Mouse (Mus musculus): Measurements from ENCODE around the gene Hist2h3c1.
"Not testable (repeated sequence)": the region's sequence is repeated elsewhere in the genome, so short reads cannot be mapped to it uniquely, and the experiment has no call there.

Hist2h3c1 gene

DNA sequence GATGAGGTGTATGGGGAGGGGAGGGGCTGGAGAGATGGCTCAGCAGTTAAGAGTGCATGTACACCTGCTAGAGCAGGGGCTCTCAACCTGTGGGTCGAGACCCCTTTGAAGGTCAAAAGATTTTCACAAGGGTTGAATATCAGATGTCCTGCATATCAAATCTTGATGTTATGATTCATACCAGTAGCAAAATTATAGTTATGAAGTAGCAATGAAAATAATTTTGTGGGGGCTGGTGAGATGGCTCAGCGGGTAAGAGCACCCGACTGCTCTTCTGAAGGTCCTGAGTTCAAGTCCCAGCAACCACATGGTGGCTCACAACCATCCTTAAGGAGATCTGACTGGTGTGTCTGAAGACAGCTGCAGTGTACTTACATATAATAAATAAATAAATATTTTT is 44.2 kb downstream of the Hist2h3c1 start:
- not testable (repeated sequence) for DNase-seq (ENCODE audit: low spot score)

DNA sequence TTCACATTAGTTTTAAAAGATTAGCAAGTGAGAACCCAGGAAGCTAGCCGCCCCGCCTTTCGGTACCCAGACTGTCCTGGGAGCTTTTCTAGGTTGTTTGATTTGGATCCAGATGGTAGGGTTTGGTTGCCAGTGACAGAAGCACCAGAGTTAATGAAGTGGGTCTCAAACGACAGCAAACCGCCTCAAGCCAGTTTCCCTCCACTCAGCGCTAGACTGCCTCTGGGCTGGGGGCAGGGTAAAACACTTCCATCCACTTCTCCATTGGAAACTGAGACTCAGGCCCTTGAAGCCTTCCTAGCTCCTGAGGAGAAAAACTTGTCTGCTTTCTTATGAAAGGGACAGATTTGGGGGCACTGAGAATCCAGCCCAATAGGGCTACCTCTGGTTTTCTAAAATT is 46.2 kb downstream of the Hist2h3c1 start:
- no peak for DNase-seq (ENCODE audit: low spot score)

DNA sequence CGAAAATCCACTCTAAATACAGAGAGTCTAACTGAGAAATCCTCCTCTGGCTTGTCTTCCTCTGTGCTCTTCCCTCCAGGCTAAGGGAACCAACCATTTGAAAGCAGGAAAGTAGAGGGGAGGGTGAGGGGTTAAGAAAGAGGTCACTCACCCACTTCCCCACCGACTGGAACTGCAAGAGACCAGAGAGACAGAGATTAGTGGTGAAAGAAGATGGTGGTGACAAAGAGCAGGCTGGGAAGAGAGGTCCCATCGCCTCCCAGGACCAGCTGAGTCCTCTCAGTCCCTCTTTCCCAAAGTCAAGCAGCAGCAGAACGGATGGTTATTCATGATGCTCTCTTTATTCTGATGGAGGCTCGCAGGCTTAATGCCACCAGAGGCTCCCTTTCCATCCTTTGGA is 46.9 kb downstream of the Hist2h3c1 start:
- DNase-seq (ENCODE audit: low spot score), result no peak

DNA sequence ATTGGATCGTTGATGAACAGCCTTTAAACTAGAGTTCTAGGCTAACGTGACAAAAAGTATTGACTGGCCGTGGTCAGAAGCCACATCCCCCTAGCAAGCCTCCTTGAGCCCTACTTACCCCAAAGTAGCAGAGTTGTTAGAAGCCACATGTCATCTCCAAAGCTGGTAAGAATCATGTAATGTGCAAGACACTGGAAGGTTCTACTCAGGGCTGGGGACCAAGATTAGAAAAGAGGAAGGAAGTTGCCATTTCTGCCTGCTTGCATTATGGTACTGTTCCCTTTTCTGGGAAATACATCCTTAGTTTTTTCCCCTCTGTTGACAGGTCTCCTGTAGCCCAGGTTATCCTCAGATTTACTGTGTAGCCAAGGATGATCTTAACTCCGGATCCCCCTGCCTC is 47.3 kb downstream of the Hist2h3c1 start, which contains the start of gene Fcgr1:
Fcgr1 (minus strand) TSS at position 183 of the 400 bp plus-strand sequence.
- no peak for DNase-seq (ENCODE audit: low spot score)
